Mouse (Mus musculus): ENCODE results near the gene Fbxl7.

DNA sequence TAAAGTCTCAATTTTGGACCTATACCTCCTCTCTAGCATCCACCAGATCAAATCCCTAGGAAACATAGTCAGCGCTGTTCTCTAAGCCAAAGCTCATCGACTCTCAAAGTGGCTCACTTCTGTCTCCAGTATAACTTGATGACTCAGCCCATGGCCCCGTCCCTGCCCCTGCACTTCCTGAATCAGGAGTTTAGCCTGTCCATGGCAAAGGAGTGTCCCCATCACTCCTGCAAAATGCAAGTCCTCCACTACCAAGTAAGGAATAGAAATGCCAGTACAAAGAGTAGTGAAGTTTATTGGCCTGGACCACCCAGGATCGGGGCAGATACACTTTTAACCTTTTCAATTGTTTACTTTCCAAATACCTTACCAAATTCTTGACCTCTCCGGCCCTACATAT lies 91.3 kb downstream of the Fbxl7 start:
- TF ChIP-seq CTCF (IDR thresholded peaks at IDR 0.05; ENCODE audit: borderline replicate concordance, insufficient read depth, low read depth, low read length) (no peak), POLR2A (IDR thresholded peaks at IDR 0.05; ENCODE audit: borderline replicate concordance, insufficient read depth, low read length) (no peak)
